Mouse (Mus musculus) lung, adult 2 months (tissue): ENCODE measurements around the gene Cwc27.

Experiments used
- CTCF ChIP-seq: fragments of 200-500 bp; IDR thresholded peaks from 2 replicates; pipeline ENCODE4 v1.5.1; 2011; ENCODE audit warnings: mild to moderate bottlenecking, low read length, control low read depth; ENCODE audit not compliant: insufficient read depth
- POLR2A ChIP-seq: fragments of 200-500 bp; IDR thresholded peaks from 2 replicates; pipeline ENCODE4 v1.6.1; 2011; ENCODE audit warnings: low read depth, mild to moderate bottlenecking, control low read depth, low read length, borderline replicate concordance; ENCODE audit errors: extremely low read depth

DNA sequence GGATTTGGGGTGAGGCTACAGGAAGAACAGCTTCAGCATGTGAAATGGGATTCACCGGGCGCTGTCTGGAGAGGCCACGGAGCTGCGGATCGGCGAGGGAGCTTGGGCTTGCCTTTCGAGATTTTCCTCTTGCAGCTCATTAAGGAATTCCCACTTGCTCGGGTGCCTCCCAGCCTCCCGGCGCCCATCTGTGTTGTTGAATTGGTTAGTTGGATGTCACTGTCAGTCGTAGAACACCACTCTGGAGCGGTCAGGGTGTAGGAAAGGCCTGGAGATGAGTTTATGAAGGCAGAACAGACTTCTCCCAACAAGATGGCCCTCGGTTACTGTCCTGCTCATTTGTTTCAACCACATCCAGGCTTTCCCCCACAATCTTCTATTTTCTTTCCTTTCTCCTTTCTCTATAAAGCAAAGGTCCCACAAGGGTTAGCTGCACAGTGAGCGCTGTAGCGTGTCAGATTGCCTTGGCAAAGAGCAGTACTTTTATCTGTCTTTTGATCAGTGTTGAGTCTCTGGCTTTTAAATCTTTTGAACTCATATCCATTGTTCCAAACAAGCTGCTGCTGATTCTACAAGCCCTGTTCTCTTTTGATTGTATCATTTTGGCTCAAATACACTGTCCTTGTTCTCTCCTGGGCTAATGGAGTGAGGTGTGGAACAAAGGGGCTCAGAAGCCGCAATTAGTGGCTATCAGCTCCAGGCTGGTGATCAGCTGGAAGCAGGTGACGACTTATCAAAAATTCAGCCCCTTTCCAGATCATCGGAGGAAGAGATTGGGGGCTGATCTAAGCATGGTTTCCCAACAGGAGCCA, 200.7 kb downstream of the Cwc27 start:
- TF ChIP-seq CTCF (no peak), POLR2A (no peak)
